Mouse (Mus musculus): ENCODE data around the gene Pard6b.
"Not testable (repeated sequence)": the region's sequence is repeated elsewhere in the genome, so short reads cannot be mapped to it uniquely, and the experiment has no call there.

The Pard6b gene

GRCm38 (mm10) chr2:168080431-168081246, at the start of gene Pard6b:
Gene Pard6b (plus strand): TSS chr2:168081004.
- peak; percentile 98 for DNase-seq (ENCODE audit: low spot score)

DNA sequence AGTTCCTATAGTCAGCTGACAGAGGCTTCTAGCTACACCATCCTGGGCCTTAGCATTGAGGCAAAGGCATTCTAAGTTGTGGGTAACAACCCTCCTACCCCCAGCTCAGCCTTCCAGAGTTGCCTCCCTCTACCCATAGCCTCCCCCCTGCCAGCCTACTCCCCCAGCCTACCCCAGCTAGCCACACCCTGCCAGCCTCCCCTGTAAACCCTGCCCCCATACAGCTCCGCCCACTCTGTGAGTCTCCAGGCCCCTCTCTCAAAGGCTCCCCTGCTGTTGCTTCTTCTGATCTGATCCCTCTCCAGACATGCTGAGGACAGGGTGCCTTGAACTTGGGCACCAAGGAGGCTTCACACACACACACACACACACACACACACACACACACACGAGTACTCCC, 49.0 kb upstream of the Pard6b start:
- DNase-seq (ENCODE audit: low spot score): no peak

- no peak for DNase-seq (ENCODE audit: low spot score)
Observed at GRCm38 (mm10) chr2:168033905-168034304, 46.9 kb upstream of the Pard6b start.

- no peak for DNase-seq (ENCODE audit: low spot score)
Observed at GRCm38 (mm10) chr2:168035907-168036306, 44.9 kb upstream of the Pard6b start.

GRCm38 (mm10) chr2:168037063-168037462, 43.7 kb upstream of the Pard6b start:
- DNase-seq (ENCODE audit: low spot score): no peak

- no peak for DNase-seq (ENCODE audit: low spot score)
Observed at GRCm38 (mm10) chr2:168040751-168041150, 40.1 kb upstream of the Pard6b start.

DNA sequence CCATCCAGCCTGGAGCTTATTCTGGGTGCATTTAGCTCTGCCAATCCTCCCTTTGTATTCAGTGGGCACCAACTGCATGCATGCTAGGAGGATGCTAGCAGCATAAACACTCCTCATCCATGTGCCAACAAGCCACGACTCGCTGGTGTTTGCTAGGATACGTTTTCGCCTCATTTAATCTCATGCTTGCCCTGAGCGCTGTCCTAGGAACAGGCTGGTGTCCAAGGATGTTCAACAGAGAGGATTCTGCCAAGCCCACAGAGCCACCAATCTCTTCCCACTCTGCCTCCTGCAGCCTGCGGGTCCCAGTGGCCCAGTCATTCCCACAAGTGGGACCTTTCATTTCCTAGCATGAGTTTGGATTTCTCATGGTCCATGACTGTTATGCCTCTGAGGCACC, 38.8 kb upstream of the Pard6b start:
- DNase-seq (ENCODE audit: low spot score): no peak

GRCm38 (mm10) chr2:168044681-168045287, 36.0 kb upstream of the Pard6b start:
- DNase-seq (ENCODE audit: low spot score): no peak

- no peak for DNase-seq (ENCODE audit: low spot score)
Observed at GRCm38 (mm10) chr2:168045357-168045756, 35.4 kb upstream of the Pard6b start.

DNA sequence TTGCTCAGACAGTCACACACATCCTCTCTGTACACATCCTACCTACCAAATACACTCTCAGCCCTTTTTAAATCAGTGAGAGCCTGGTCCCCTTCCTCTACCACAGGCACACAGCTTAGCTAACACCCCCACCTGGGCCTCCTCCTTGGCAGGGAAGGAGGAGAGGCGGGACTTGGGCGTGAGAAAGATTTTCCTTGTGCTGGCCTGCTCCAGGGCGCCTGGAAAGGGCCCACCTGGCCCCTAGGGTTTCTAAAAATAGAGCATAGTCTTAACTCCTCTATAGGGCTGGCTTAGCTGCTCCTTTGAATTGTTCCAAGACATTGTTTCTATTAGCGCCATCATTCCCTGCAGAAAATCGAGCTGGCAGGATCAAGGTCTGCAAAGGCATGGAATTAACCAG, 35.0 kb upstream of the Pard6b start:
- DNase-seq (ENCODE audit: low spot score): no peak

- no peak for DNase-seq (ENCODE audit: low spot score)
Observed at GRCm38 (mm10) chr2:168046467-168046866, 34.3 kb upstream of the Pard6b start.

GRCm38 (mm10) chr2:168049002-168049635, 31.7 kb upstream of the Pard6b start:
- DNase-seq (ENCODE audit: low spot score): no peak

- DNase-seq (ENCODE audit: low spot score): no peak
Observed at GRCm38 (mm10) chr2:168050000-168050942, 30.5 kb upstream of the Pard6b start.

DNA sequence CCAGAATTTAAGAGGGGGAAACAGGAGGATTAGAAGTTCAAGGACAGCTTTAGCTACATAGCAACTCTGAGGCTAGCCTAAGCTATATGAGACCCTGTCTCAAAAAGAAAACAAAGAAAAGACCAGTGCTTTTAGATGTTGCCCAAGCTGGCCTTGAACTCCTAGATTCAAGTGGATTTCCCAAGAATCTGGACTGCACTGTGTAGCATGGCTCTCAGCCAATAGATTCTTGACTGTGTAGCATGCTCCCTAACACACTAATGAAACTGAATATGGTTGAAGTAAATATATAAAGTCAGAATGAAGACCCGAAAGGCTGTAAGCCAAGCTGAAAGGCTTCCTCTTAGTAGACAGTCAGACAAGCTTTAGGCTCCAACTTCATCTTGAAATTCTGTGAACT, 28.6 kb upstream of the Pard6b start:
- no peak for DNase-seq (ENCODE audit: low spot score)

DNA sequence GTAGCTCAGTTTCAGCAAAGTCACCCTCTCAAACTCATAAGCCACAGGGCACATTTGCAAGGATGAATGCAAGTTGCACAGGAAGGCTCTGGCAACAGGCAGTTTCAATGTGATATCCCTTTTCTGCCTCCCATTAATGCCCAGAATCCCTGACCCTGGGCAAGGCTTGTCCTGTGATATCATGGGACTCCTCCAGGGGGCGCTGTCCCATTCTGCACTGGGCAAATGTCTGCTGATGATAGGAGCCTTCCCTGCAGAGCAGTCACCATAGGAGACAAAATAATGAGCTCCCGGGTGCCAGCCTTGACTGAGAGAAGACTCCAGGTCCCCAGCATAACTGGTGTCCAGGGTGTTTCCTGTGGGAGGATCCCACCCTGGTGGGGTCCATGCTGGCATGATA, 28.1 kb upstream of the Pard6b start:
- peak; percentile 18 for DNase-seq (ENCODE audit: low spot score)

- DNase-seq (ENCODE audit: low spot score): no peak
Observed at GRCm38 (mm10) chr2:168054142-168054541, 26.7 kb upstream of the Pard6b start.

DNA sequence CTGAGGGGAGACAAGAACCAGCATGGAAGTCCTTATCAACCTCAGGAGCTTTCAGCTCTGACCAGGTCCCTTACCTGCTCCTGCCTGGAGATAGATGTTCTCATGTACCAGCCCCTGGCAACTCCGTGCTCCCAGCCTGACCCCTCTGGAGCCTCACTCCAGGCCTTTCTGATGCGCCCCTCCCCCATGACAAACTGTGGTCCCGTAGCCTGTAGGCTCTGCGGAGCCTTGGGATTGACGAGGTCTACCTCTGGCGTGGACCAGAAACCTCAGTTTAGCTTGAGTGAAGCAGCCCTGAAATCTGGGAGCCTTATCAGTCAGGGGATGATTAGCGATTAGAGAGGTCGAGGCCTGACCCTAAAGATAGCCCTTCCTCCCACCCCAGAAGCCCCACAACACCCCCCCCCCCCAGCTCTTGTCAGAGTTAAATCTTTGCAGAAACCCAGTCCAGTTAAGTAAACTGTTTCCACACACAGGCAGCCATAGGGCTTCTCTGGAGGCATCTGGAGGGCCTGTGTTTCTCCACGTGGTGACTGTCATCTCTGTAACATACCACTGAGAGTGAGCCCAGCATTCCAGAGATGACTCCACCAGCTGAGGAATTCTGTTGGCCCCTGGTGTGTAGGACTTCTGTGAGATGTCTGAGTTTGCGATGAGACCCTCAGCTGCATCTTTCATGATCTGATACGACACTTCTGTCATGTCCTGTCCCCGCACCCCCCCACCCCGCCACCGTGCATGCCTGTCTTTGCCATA, 24.7 kb upstream of the Pard6b start:
- no peak for DNase-seq (ENCODE audit: low spot score)

GRCm38 (mm10) chr2:168056666-168056933, 24.2 kb upstream of the Pard6b start:
- DNase-seq (ENCODE audit: low spot score): no peak

GRCm38 (mm10) chr2:168057876-168058275, 22.9 kb upstream of the Pard6b start:
- DNase-seq (ENCODE audit: low spot score): not testable (repeated sequence)

DNA sequence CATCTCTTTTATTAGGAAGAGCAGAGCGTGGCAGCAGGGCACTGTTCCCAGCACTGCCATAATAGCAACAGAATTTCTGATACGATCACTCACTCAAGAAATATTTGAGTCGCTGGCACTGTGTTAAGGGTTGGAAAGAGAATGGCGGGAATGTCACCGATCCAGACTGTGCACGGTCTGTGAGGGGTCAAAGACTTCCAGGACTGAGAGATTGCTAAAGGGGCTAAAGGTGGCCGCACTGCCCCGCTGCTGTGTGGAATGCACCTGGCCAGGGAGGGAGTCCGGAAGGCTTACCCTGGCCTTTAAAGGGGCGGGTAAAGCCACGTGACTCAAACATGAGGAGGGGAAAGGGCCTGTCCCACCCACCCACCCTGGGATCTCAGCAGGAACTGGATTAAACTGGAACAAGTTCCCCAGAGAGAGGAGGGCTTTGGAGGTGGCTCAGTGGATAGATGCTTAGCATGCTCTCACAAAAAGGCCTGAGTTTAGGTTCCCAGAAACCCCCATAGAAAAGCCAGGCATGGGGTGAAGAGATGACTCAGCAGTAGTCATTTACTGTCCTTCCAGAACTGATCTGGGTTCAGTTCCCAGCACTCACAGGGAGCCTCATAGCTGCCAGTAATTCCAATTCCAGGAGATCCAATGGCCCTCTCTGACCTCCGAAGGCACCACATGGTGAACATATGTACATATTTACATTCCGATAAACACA, 22.2 kb upstream of the Pard6b start:
- DNase-seq (ENCODE audit: low spot score): no peak
